Mouse (Mus musculus) urinary bladder, postnatal 14 days (tissue): ENCODE measurements around the gene Ttll4.

Experiments
- DNase-seq: peaks from one replicate; pipeline ENCODE4 v3.0.0; 2021; ENCODE audit warnings: low spot score

Gene Ttll4

GRCm38 (mm10) chr1:74752833-74753232 is 91.3 kb downstream of the Ttll4 start:
- DNase-seq: no peak
